Mouse (Mus musculus) cerebellum, adult 2 months (tissue): ENCODE measurements around the gene Lrrc47.

Experiments used
- CTCF ChIP-seq: fragments of 200-500 bp; IDR thresholded peaks from 2 replicates; pipeline ENCODE4 v1.5.1; 2011; ENCODE audit warnings: low read depth, mild to moderate bottlenecking, control low read depth, low read length, moderate library complexity, borderline replicate concordance; ENCODE audit not compliant: insufficient read depth
- POLR2A ChIP-seq: fragments of 200-500 bp; IDR thresholded peaks from 2 replicates; pipeline ENCODE4 v1.6.1; 2011; ENCODE audit warnings: low read length, control low read depth, borderline replicate concordance; ENCODE audit not compliant: insufficient read depth

DNA sequence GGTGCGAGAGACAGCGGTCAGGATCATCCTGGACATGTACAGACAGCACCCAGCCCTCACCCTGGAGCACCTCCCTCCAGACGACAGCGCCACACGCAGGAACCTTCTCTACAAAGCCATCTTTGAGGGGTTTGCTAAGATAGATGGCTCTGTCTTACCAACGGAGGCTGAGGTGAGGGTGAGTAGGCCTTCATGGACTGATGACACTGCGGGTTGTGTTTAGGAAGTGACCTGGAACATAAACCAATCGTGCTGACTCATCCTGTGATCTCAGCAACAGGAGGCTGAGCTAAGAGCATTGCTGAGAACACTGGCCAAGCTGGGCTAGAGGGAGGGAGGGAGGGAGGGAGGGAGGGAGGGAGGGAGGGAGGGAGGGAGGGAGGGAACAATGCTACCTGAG, 18.0 kb upstream of the Lrrc47 start:
- TF ChIP-seq CTCF: no peak
- no peak for TF ChIP-seq POLR2A
